Mouse (Mus musculus) heart, embryonic 16.5 days (tissue): ENCODE data around the gene Dnmt3b. TPM values are rescaled to one million over a fixed set of nuclear protein-coding genes. Genes with fewer than 3 reads are reported as not detected.
"Not testable (repeated sequence)": the region's sequence is repeated elsewhere in the genome, so short reads cannot be mapped to it uniquely, and the experiment has no call there.

Source experiments
- ATAC-seq: fragments of 200-750 bp; cut with Nextera tagmentation; replicated peaks from 2 replicates; pipeline ENCODE4 v1.8.0; 2017; ENCODE audit warnings: moderate number of reproducible peaks; ENCODE audit not compliant: insufficient read depth, low FRiP score; ENCODE audit errors: extremely low read depth
- H3K27ac ChIP-seq: fragments of 300-500 bp; sonication (generic); 2 replicates; pipeline ENCODE4 v1.5.1; 2014; ENCODE audit warnings: mild to moderate bottlenecking, low read length, control low read depth, moderate library complexity
- H3K27me3 ChIP-seq: fragments of 300-500 bp; sonication (generic); 2 replicates; pipeline ENCODE4 v1.6.1; 2014; ENCODE audit warnings: low read length, mixed read lengths; ENCODE audit not compliant: control insufficient read depth, insufficient read depth
- H3K36me3 ChIP-seq: fragments of 300-500 bp; sonication (generic); 2 replicates; pipeline ENCODE4 v1.6.1; 2014; ENCODE audit not compliant: control insufficient read depth, insufficient read depth
- H3K4me1 ChIP-seq: fragments of 300-500 bp; sonication (generic); 2 replicates; pipeline ENCODE4 v1.6.1; 2014; ENCODE audit warnings: low read length, mixed read lengths; ENCODE audit not compliant: control insufficient read depth, insufficient read depth
- H3K4me2 ChIP-seq: fragments of 300-500 bp; sonication (generic); 2 replicates; pipeline ENCODE4 v1.6.1; 2014; ENCODE audit warnings: low read depth, mild to moderate bottlenecking, control low read depth, low read length
- H3K4me3 ChIP-seq: fragments of 300-500 bp; sonication (generic); 2 replicates; pipeline ENCODE4 v1.5.1; 2014; ENCODE audit warnings: mild to moderate bottlenecking, control low read depth, low read length
- H3K9ac ChIP-seq: fragments of 300-500 bp; sonication (generic); 2 replicates; pipeline ENCODE4 v1.6.1; 2014; ENCODE audit warnings: low read length, control low read depth
- H3K9me3 ChIP-seq: fragments of 300-500 bp; sonication (generic); replicated peaks from 2 replicates; pipeline ENCODE4 v1.6.1; 2016; ENCODE audit warnings: low read length; ENCODE audit not compliant: control insufficient read depth
- WGBS: fragments of 180-500 bp; shearing (Covaris S2); extraction: QIAGEN DNeasy Blood & Tissue Kit; methylation state at CpG from one replicate; pipeline ENCODE4 v1.1.7; 2014; 5-methylcytosine and 5-hydroxymethylcytosine counted together
- polyA plus RNA-seq: library from polyadenylated mRNA; unstranded; fragments of >200 nt; fragmentation: Nextera tagmentation; extraction: Ambion mirVana; gene quantifications from 2 replicates; pipeline ENCODE4 v1.2.1, GENCODE M21; 2015

Gene Dnmt3b
- polyA plus RNA-seq, 1 experiment from 2014 or later = 8.1 TPM

DNA sequence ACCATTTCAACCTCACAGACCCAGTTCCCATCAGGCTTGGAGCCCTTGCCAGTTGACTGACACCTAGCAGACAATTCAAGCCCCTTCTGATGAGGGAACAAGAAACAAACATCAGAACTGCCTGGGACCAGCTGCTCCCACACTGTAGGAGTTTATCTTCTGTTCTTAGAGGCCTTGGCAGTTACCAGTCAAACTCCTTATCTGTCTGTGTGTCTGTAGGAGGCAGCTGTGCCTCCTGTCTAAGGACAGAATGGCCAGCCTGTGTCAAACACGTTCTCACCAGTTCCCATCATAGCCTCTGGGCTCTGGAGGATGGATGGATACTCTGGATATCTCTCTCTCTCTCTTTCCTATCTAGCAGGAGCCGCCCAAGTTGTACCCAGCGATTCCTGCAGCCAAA lies 68.6 kb downstream of the Dnmt3b start:
- ATAC-seq, H3K4me2 ChIP-seq, H3K9me3 ChIP-seq, H3K27ac ChIP-seq, H3K4me3 ChIP-seq, H3K27me3 ChIP-seq, H3K4me1 ChIP-seq, H3K36me3 ChIP-seq, H3K9ac ChIP-seq: not testable (repeated sequence)
- WGBS = 45% methylated on average over 3 of the region's 3 CpGs

DNA sequence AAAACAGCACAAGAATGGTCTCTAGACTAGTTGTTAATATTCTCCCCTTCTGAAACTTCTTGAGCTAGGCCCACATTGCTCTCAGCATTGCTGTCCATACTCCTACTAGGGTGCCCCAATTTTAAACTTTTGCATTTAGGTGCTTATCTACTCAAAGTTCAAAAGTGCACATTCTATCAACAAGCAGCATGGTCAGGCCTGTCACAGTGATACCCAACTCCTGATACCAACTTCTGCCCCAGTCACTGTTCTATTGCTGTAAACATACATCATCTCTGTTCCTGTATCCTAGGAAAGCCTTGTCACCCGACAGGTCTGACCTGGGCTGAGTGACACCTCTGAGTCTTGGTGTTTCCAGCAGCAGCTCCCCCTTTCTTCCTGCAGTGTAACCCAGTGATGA lies 73.8 kb downstream of the Dnmt3b start:
- Histone ChIP-seq H3K27ac (no peak overlapping the region), H3K9ac (no peak overlapping the region), H3K36me3 (no peaks in the 10 kb centered on the region), H3K27me3 (no peaks in the 10 kb centered on the region), H3K9me3 (no peaks in the 10 kb centered on the region), H3K4me2 (no peak overlapping the region), H3K4me3 (no peak overlapping the region), H3K4me1 (0 out of 2 replicates have a peak, but pooled peaks cover 2% of the 10 kb centered on the region)
- WGBS = 72% methylated on average over 1 of the region's 1 CpGs
- no peak for ATAC-seq

DNA sequence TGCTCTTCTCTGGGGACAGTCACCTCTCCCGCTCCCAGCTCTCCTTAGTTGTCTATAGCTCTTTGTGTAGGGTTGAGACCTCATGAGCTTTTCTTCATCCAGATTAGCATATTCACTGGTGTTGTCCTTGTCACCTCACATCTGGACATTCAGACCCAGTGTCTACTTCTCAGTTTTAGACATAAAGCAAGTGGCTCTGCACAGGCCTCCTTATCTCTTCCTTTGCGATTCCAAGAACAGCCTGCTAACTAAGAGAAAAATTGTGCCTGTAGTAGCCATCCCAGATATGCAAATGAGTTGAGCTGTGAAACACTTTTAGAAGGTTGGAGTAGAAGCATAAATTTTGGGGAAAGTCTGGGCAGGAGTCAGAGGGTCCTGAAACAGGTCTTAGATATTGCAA lies 75.2 kb downstream of the Dnmt3b start:
- WGBS = 57% methylated on average over 2 of the region's 2 CpGs
- H3K36me3 ChIP-seq = no peaks in the 10 kb centered on the region
- no peak overlapping the region for H3K4me2 ChIP-seq
- no peak for ATAC-seq
- no peak overlapping the region for H3K9ac ChIP-seq
- no peak overlapping the region for H3K27ac ChIP-seq
- H3K4me1 ChIP-seq = 0 out of 2 replicates have a peak, but pooled peaks cover 2% of the 10 kb centered on the region
- no peak overlapping the region for H3K4me3 ChIP-seq
- H3K27me3 ChIP-seq = no peaks in the 10 kb centered on the region; the same call in 1 of the 2 replicates
- H3K9me3 ChIP-seq = no peaks in the 10 kb centered on the region

DNA sequence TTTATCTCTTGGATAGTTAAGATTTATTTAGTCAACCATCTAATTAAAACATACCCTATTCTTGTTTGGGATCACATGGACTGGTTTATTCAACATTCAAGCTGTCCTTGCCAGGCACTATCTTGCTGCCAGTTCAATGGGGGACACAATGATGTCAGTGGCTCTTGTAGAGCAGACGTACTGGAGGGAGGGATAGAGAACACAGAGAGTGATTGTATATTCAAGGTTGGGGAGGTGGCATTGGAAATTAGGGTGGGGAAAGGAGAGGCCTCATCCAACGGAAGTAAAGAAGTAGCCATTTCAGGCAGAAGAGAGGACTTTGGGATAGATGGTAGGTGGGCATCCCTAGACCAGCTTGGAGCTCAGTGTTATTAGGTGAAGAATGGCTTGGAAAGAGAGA lies 75.6 kb downstream of the Dnmt3b start:
- Histone ChIP-seq H3K27ac (no peak overlapping the region), H3K4me3 (no peak overlapping the region), H3K9ac (no peak overlapping the region), H3K9me3 (no peaks in the 10 kb centered on the region), H3K4me2 (no peak overlapping the region), H3K4me1 (0 out of 2 replicates have a peak, but pooled peaks cover 2% of the 10 kb centered on the region), H3K36me3 (no peaks in the 10 kb centered on the region), H3K27me3 (no peaks in the 10 kb centered on the region; the same call in 1 of the 2 replicates)
- 71% methylated on average over 2 of the region's 2 CpGs for WGBS
- no peak for ATAC-seq

GRCm38 (mm10) chr2:153725291-153725690 lies 76.0 kb downstream of the Dnmt3b start:
- Histone ChIP-seq H3K27me3 (no peaks in the 10 kb centered on the region; the same call in 1 of the 2 replicates), H3K4me2 (no peak overlapping the region), H3K9ac (no peak overlapping the region), H3K4me3 (no peak overlapping the region), H3K4me1 (0 out of 2 replicates have a peak, but pooled peaks cover 2% of the 10 kb centered on the region), H3K9me3 (no peaks in the 10 kb centered on the region), H3K27ac (no peak overlapping the region), H3K36me3 (no peaks in the 10 kb centered on the region)
- no peak for ATAC-seq
- 89% methylated on average over 4 of the region's 4 CpGs for WGBS

- Histone ChIP-seq H3K4me3 (no peak overlapping the region), H3K27ac (no peak overlapping the region), H3K36me3 (no peaks in the 10 kb centered on the region), H3K9ac (no peak overlapping the region), H3K4me2 (no peak overlapping the region), H3K9me3 (no peaks in the 10 kb centered on the region), H3K4me1 (no peaks in the 10 kb centered on the region), H3K27me3 (no peaks in the 10 kb centered on the region)
- no peak for ATAC-seq
- WGBS = 71% methylated on average over 4 of the region's 4 CpGs
Measured at GRCm38 (mm10) chr2:153734033-153734432, 84.8 kb downstream of the Dnmt3b start.

Other genes with a start within 250 kb of the Dnmt3b start
- not detected in 2 replicates for gene 4930404H24Rik, start 156.7 kb upstream of the Dnmt3b start, polyA plus RNA-seq
- gene Nol4l, start 119.5 kb upstream of the Dnmt3b start, polyA plus RNA-seq = 7.0 and 8.5 TPM in 2 replicates
- 57.3 and 58.5 TPM in 2 replicates for gene Commd7, start 16.7 kb upstream of the Dnmt3b start, polyA plus RNA-seq
- gene Dnmt3c, start 47.2 kb downstream of the Dnmt3b start, polyA plus RNA-seq = not detected in 2 replicates
- gene Mapre1, start 91.8 kb downstream of the Dnmt3b start, polyA plus RNA-seq = 236 and 246 TPM in 2 replicates
- 0.14 TPM in 1 of 2 replicates, not detected in the other for gene Efcab8, start 130.5 kb downstream of the Dnmt3b start, polyA plus RNA-seq
- not detected in 2 replicates for gene Sun5, start 221.6 kb downstream of the Dnmt3b start, polyA plus RNA-seq
- gene Bpifb2, start 225.6 kb downstream of the Dnmt3b start, polyA plus RNA-seq = not detected in 2 replicates